Mouse (Mus musculus): ENCODE results near the gene Ralgps2.

Gene Ralgps2

DNA sequence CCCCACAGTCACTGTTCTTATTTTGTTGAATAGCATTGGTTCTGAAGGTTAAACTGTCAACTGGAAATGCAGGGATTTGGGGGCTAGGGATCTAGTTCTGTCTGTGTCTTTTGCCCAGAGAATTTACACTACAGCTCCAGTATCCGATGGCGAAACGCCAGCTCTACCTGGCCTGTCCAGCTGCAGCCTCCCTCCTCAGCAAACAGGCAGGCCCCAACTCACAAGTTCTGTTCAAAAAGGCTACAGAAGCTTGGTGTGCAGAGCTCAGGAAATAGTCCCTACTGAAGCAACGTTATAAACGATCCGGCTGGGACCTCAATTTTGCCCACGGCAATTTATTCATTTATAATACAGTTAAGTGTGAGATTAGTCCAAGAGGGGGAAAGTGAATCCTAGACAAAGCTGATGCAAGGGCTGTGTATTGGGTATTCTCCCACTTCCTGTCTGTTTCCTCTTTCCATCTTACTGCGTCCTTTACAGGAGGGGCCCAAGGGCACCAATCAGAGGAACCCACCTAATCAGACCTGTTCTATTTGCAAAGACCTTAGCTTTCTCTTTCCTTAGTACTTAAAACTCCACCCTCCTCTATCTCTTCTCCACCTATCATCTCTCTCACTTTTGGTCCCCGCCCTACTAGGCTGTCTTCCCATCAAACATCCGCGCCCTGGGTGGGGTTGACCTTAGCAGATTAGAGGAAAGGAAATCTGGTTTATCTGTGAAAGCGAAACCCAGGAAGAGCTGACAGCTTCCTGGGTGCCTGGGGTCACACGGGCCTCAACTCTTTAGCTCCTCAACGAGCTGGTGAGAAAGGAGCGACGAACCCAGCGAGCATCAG, 16.7 kb upstream of the Ralgps2 start:
- DNase-seq (ENCODE audit: low spot score) = no peak

DNA sequence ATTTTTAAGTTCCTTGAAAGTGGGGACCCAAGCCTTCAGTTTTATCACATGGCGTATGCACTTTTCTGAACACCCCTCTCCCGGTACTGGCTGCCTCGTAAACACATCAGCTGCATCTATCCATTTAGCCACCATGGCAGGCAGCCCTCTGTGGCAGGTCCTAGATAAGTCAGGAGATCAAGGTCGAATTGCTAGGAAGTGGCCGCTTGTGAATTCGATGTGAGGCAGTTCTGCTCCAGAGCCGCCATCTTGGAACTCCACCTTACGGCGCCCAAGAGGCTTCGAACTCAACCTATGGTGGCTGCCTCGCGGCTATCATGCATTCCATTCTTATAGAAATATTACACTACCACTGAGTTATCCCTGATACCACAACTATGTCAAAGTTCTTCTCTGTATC, 14.8 kb upstream of the Ralgps2 start:
- no peak for DNase-seq (ENCODE audit: low spot score)

DNA sequence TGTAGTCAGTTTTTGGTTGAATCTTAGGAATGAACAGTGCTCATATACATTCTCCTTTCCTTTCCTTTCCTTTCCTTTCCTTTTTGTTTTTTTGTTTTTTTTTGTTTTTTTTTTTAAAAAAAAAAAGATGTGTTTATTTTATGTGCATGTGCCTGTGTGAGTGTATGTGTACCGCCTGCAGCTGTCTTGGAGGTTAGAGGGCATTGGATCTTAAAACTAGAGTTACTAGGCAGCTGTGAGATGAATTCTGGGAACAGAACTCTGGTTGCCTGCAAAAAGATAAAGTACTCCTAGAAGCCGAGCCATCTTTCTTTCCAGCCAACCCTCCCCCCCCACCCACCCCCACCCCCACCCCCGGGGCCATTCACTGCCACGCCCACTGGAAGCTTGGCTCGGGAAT, 10.9 kb upstream of the Ralgps2 start:
- DNase-seq (ENCODE audit: low spot score) = no peak

DNA sequence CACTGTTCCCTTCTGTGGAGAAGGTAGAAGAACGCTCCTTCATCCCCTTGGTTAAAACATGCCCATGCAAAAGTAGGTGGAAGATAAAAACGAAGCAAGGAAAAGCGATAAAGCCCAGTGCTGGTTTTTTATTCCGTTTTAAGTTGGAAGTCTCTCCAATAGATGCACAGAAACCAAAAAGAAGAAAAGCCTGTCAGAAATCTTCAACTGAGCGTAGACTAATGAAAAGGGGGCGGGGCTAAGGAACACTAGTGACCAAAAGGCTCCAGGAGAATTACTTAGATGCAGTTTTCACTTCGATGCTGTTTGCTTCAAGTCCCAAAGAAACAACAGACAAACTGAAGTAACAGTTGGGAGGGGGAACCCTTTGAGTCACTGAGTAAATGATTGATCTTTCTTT, 1.2 kb upstream of the Ralgps2 start:
- DNase-seq (ENCODE audit: low spot score) = no peak

DNA sequence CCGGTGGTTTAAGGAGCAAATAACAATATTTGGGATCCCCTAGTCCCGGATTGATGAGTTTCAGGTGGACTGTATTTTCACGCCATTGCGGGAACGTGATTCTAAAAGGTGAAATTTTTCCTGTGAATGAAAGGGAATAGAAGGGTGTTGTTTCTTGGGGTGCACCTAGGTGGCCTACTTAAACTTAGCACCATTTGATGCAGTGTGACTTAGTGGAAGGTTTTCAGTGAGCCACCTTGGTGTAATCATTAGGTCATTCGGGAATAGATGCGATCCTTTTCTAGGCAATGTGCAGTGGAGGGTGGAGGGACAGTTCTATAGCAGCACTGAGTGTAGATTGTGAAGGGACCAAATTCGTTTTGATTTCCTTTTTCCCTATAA, 706 bp upstream of the Ralgps2 start:
- DNase-seq (ENCODE audit: low spot score) = no peak

DNA sequence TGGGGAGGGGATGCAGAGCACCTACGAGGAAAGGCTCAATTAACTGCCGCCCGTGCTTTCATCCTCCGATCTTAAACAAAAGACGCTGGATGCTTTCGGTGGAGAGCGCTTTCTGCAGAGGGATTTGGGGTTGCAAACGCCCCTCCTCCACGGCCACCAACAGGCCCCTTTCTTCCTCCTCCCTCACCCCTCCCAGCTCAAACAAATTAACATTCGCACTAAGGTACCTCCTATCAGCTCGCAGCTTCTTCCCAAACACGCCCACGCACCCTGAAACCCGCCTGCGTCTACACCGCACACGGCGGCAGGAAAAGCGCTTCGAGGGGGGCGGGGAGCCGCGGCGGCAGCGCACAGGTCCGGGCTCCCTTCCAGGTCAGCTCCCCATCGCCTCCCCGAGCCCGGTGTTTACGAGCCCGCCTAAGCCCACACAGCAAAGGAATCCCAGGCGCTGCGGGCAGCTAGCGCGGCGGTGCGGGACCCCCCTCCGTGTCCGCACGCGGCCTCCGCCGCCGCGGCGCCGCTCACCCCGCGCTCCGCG, 652 bp downstream of the Ralgps2 start:
- DNase-seq (ENCODE audit: low spot score) = peak; percentile 42

DNA sequence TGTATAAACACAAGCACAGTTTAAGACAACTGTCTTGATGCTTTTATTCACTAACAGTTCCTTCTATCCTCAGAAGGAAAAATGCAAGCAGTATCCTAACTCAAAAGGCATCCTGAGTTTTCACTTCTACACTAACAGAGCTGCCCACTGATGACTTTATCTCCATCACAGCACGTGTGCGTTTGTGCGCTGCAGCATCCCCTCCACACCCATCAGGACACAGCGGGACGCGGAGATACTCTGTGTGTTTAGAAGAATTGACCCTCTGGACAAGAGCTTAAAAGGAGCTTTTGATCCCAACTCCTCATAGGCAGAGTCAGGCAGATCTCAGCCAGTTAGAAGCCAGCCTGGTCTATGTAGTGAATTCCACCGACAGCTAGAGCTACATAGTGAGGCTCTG, 2.0 kb downstream of the Ralgps2 start:
- no peak for DNase-seq (ENCODE audit: low spot score)

DNA sequence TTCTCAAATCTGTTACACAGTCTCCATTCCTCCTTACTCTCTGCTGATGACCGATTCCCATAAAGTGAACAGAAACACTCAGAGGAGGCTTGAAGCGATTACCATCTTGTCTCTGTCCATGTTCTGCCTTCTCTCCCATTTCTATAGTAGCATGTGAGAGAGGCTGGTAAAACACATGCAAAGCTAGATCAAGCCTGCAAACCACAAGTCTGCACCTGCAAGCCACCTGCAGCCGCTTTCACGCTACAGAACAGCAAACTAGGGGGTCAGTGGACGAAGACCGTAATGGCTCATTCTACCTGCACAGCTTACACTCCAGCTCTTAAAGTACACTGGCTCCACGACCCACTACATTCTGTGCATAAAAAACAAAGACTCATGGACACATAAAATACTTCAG, 5.7 kb downstream of the Ralgps2 start:
- DNase-seq (ENCODE audit: low spot score) = no peak

DNA sequence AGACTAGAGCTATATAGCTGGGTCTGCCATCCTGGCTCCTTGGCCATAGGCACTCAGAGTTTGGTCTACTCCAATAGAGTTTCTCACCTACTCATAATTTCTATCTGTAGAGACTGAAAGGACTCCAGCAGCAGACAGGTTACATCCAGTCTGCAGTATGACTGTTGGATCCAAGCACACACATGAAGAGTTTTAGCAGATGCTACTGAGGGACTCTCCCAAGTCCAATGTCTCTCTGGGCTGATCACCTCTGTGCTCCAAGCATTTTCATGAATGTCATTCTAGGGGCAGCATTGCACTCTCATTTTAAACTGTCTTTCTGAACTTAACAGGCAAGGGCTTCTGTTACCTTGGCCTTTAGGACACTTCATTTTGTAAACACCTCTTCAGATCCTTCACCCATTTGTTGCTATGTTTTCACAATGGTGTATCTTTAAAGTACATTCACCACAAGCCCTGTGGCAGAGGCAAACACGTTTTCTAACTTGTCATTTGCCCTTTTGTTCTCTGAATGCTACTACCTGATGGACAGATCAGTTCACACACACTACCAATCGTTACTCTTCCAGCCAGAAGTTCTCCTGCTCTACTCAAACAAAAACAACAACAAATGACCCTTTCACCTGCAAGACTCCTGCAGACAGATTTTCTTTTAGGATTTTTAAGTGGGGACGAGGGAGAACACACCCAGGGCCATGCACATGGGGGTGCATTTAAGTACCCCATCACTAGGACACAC, 7.2 kb downstream of the Ralgps2 start:
- DNase-seq (ENCODE audit: low spot score) = no peak

DNA sequence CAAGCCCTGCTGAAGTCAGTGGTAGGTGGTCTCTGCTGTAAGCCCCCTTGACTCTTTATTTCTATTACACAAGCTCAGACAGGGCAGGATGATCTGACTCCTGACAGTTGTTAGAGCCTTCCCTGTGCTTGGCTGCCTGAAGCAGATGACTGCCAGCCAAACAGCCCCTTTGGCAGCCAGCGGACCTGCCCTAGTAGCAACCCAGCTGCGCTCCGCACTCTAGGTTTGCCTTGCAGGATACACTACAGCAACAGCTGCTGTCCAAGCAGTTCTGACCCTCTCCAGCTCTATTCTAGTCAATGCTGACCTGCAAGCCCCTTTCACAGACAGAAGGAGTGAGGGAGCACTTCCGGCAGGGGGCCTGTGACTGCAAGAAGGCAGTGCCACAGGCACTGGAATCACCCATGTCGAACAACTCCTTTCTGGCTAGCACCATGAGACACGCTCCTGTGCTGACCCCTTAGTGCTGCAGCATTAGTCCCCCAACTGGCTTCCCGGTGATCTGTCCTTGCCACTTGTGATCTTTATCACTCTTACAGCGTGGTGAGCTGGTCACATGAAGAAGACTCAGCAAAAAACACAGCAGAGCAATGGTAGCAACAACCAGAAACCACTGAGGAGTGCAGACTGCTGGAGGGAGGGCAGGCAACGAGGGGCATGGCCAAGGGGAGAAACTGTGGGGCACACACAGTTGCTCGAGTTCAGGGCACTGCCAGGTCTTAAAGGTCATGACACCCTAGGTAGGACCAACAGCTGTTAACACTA, 8.1 kb downstream of the Ralgps2 start:
- DNase-seq (ENCODE audit: low spot score) = no peak

DNA sequence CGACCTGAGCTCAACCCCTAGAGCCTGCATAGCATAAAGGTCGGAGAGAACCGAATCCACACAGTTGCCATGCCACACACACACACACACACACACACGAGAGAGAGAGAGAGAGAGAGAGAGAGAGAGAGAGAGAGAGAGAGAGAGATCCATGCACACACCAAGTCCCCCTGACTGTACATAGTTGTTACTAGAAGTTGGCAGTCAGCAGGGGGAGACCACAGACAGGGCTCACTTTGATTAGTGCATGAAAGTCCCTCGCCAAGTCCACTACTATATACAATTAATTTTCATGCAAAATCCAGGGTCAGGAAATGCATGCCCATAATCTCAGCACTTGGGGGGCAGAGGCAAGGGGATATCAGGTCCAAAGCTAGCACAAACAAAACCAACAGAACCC, 9.2 kb downstream of the Ralgps2 start:
- DNase-seq (ENCODE audit: low spot score) = no peak

DNA sequence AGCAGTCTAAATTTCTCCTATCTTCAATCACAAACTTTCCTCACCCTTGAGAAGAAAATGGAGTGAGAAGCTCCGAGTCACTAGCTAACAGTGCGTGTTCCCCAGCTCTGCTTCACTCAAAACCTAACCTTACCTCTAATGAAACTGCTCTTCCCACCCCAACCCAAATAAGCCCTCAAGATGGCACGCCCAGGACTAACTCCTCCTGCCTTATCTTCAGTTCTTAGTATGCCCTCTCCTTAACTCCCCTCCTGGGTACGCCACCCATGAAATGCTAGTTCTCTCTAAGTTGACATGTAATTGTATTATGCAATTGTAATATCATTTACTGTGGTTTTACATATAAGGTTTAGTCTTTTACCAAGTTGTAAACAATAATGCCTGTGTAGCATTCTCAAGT, 11.2 kb downstream of the Ralgps2 start:
- no peak for DNase-seq (ENCODE audit: low spot score)

DNA sequence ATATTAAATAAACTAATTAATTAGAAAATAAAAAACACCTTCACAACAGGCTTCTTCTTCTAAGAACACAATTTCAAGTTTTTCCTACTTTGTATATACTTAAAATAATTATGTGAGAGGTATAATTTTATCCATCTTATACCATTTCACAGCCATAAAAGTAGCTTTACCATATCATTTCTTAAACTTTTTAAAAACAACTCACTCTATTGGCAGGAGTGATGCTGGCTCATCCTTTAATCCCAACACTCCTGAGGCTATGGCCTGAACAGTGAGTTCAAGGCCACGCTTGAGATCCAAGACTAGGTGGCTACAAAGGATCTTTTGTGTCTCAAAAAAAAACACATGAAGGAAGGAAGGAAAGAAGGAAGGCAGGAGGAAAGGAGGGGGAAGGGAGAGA, 15.9 kb downstream of the Ralgps2 start:
- no peak for DNase-seq (ENCODE audit: low spot score)

DNA sequence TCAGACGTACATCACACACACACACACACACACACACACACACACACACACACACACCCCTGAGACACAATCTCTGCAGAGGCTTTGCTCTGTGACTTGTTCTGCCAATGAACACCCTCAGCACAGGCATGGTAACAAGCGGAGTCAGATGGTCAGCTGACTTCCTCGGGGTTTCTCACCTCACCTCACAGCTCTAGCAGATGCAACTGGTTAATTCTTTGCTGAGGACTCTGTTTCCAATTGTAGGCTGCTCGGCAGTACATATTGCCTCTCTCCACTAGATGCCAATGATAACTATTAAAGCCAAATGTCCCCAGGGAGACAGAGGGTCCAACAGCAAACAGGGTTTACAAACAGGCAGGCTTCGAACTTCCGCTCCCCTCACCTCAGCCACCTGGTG, 16.5 kb downstream of the Ralgps2 start:
- no peak for DNase-seq (ENCODE audit: low spot score)

DNA sequence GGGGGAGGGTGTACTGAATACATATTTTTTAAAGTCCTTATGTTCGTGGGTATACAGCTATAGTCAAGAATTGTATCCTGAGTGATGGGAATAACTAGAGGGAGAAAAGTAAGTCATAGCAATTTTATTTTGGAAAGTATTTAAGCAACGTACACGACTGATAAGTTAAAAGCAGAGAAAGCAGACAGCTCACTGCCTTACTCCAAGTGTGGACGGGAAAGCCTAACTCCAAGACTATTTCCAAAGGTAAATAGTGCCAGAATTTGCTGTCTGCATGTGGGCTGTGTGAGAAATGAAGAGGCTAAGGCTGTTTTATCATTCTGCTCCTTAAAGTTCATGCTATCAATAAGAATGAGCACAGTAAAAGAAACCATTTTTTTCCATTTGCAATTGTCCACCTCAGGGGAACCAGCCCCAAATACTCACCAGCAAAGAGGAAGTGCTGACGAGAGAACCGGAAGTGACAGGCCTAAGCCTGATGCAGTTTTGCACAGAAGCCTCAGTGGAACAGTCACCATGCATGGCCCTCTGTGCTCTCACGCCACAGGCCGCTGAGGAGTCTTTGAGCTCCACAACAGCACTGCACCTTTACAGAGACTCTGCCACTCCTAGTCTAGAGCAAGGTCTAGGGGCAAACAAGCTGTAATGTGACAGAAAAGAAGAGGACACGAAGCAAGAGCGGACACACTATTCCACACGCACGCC, 18.0 kb downstream of the Ralgps2 start:
- no peak for DNase-seq (ENCODE audit: low spot score)

DNA sequence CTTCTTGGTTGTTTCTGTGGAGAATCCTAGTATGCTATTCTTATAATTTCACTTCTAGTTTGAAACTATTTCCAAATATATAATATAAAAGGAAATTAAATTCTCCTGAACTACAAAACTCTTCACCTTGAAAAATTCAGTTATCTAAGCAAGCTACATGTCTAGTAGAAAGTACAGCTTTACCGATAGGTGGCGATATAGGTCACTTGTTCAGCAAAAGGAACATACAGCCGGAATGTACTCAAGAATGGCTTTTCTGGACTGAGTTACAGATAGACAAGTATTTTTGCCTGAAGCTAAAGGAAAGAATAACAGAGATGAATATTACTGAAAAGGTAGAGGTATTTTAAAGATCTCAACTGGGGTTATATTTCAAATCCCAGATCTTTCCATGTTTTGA, 22.0 kb downstream of the Ralgps2 start:
- no peak for DNase-seq (ENCODE audit: low spot score)

DNA sequence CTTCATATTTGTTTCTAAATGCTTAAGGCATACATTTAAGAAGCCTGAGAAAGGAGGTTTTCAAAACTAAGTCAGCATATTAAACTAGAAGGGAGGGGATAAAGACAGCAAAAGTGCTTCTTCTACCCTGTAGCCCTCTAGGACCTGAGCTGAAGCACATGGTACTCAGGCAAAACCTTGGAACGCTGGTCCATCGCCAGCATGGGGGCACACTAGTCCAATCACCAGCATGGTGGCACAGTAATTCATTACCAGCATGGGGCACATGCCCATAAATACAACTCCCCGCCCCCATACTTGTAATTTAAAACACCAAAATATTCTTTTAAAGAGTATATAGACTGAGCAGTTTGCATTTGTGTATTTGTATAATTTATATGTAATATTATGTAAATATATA, 23.1 kb downstream of the Ralgps2 start:
- DNase-seq (ENCODE audit: low spot score) = no peak

DNA sequence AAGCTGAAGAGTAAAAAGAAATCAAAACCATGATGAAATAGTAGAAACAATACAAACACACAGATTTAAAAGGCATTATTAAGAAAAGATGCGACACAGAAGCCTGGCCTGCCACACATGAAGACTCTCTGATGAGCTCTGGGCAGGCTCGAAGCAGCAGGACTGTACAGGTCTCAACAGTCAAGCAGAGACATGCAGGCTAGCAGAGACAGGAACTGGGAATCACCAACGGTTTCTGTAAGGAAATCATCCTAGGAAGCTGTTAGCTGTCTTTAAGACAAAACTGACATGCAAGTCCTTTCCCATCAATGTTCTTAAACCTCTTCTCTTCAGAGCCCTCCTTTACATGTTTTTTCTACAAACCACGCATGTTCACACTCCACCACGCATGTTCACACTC, 24.5 kb downstream of the Ralgps2 start:
- DNase-seq (ENCODE audit: low spot score) = no peak

DNA sequence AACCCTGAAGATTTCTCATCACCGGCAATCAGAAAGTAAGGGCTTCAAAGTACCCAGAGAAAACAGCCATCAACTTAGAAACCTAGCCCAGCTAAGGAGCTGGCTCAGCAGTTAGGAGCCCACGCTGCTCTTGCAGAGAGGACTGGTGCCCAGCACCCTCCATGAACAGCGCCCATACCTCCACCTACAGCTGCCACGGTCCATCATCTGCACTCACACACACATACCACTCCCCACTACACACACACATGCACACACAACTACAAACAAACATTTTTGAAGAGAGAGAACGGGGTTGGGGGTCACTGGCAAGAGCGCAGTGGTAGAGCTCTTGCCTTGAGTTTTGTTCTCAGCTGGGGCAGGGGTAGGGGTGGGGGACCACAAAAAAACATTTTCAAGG, 26.2 kb downstream of the Ralgps2 start:
- DNase-seq (ENCODE audit: low spot score) = no peak

DNA sequence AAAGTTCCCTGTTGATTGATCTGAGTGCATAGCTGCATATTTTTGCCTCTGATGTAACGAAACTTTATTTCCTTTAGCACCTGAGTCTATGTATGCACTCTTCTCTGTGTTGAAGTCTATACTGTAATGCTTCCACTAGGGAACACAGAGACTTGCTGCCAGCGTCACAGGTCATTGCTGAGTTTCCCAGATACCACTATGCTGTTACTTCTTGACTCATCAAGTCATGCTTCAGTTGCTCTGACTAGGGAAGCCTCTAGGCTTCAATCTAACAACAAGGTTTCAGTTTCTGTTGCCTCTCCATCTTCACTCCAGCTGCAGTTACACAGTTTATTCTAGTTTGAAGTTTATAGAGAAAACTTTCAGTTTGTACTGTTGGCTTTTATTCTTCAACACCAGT, 28.5 kb downstream of the Ralgps2 start:
- DNase-seq (ENCODE audit: low spot score) = no peak

DNA sequence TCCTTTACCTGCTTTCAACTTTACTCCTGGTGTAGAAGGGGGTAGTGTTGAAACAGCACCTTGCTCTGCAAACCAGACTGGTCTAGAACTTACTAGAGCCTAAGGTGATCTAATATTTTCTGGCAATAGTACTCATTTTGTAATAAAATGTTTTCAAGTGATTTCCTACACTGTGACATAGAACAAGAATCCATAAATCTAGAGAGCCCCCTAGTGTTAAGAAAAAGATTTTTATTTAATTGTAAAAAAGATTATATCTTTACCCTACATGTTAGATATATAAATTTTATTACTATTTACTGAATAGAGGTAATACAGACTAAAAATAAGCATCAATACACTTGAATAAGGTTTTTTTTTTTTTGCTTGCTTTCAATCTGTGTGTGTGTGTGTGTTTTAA, 29.6 kb downstream of the Ralgps2 start:
- DNase-seq (ENCODE audit: low spot score) = no peak

DNA sequence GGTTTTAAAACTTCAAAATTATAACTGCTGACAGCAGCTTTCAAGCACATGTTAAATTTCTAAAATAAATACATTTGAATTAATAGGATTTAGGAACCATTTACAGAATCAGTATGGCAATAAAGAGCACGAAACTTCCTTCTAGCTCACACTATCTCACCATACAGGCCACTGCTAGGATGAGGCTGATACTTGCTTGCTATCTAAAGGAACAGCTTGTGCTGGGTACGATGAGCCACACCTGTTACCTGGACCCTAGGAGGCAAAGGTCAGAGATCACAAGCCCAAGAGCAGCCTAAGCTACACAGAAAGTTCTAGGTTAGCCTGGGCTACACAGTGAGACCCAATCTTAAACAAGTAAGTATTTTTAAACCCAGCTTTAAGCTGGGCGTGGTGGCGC, 30.2 kb downstream of the Ralgps2 start:
- DNase-seq (ENCODE audit: low spot score) = no peak
